Mouse (Mus musculus): ENCODE measurements around the gene Fermt1.

GRCm38 (mm10) chr2:132870286-132870685, 75.4 kb downstream of the Fermt1 start:
- TF ChIP-seq CTCF (IDR thresholded peaks at IDR 0.05; ENCODE audit: borderline replicate concordance, extremely low read depth, insufficient read depth, insufficient read length) (no peak), POLR2A (IDR thresholded peaks at IDR 0.05; ENCODE audit: borderline replicate concordance, extremely low read depth, insufficient read depth, insufficient read length, poor library complexity, severe bottlenecking) (no peak)

All from brain, embryonic 14.5 days (tissue).